Mouse (Mus musculus) myocyte (in vitro differentiated cells): ENCODE measurements around the gene Ric8a. TPM values are rescaled to one million over a fixed set of nuclear protein-coding genes. Genes with fewer than 3 reads are reported as not detected.
A peak's percentile ranks its signal among the peaks of the same experiment; 100 is the strongest.

Experiments
- H3K27me3 ChIP-seq: one replicate; pipeline ENCODE4 v1.6.1; 2011; ENCODE audit not compliant: control insufficient read depth, insufficient read depth, insufficient read length
- H3K36me3 ChIP-seq: one replicate; pipeline ENCODE4 v1.6.1; 2011; ENCODE audit not compliant: control insufficient read depth, insufficient read depth
- H3K4me2 ChIP-seq: one replicate; pipeline ENCODE4 v1.6.1; 2011; ENCODE audit warnings: low read depth, control low read depth
- H3K4me3 ChIP-seq: one replicate; pipeline ENCODE4 v1.5.1; 2011; ENCODE audit warnings: mild to moderate bottlenecking, control low read depth, moderate library complexity
- H3K79me2 ChIP-seq: one replicate; pipeline ENCODE4 v1.6.1; 2011; ENCODE audit not compliant: control insufficient read depth, insufficient read depth
- H3ac ChIP-seq: one replicate; pipeline ENCODE4 v1.6.1; 2011; ENCODE audit not compliant: control insufficient read depth, insufficient read length
- CEBPB ChIP-seq: IDR thresholded peaks from 2 replicates; pipeline ENCODE4 v1.6.1; 2011; ENCODE audit warnings: mild to moderate bottlenecking, moderate library complexity; ENCODE audit not compliant: poor library complexity, insufficient read depth, severe bottlenecking
- E2F4 ChIP-seq: IDR thresholded peaks from one replicate; pipeline ENCODE4 v1.6.1; 2011; ENCODE audit warnings: mild to moderate bottlenecking, control low read depth, moderate library complexity; ENCODE audit not compliant: insufficient read depth
- MAX ChIP-seq: IDR thresholded peaks from one replicate; pipeline ENCODE4 v1.6.1; 2011; ENCODE audit warnings: low read depth, mild to moderate bottlenecking, control low read depth
- MYOD1 ChIP-seq, 3 experiments: IDR thresholded peaks; one replicate each; pipeline ENCODE4 v1.6.1; 2011; ENCODE audit warnings: control low read depth in 2 of 3, low read depth in 2 of 3, mild to moderate bottlenecking in 2 of 3, moderate library complexity in 1 of 3; ENCODE audit not compliant: insufficient read length in 2 of 3, control insufficient read depth in 1 of 3
- MYOG ChIP-seq, 3 experiments: IDR thresholded peaks; one replicate each; pipeline ENCODE4 v1.6.1; 2011; ENCODE audit warnings: control low read depth in 2 of 3, low read depth in 2 of 3, mild to moderate bottlenecking in 2 of 3; ENCODE audit not compliant: insufficient read length in 2 of 3, control insufficient read depth in 1 of 3, insufficient read depth in 1 of 3
- POLR2A ChIP-seq: IDR thresholded peaks from one replicate; pipeline ENCODE4 v1.6.1; 2011; ENCODE audit warnings: low read depth, mild to moderate bottlenecking, control low read depth, moderate library complexity; ENCODE audit not compliant: insufficient read length
- POLR2AphosphoS2 ChIP-seq: IDR thresholded peaks from one replicate; pipeline ENCODE4 v1.6.1; 2011; ENCODE audit warnings: low read depth, control low read depth; ENCODE audit not compliant: insufficient read length
- REST ChIP-seq: IDR thresholded peaks from one replicate; pipeline ENCODE4 v1.6.1; 2011; ENCODE audit warnings: mild to moderate bottlenecking, control low read depth, moderate library complexity; ENCODE audit not compliant: insufficient read depth, insufficient read length
- SRF ChIP-seq: IDR thresholded peaks from one replicate; pipeline ENCODE4 v1.6.1; 2011; ENCODE audit warnings: low read depth; ENCODE audit not compliant: control insufficient read depth, insufficient read length
- TCF12 ChIP-seq: IDR thresholded peaks from one replicate; pipeline ENCODE4 v1.6.1; 2011; ENCODE audit warnings: mild to moderate bottlenecking, control low read depth; ENCODE audit not compliant: poor library complexity, insufficient read depth, severe bottlenecking
- TCF3 ChIP-seq: IDR thresholded peaks from one replicate; pipeline ENCODE4 v1.6.1; 2011; ENCODE audit warnings: low read depth, control low read depth; ENCODE audit not compliant: insufficient read length
- USF1 ChIP-seq: IDR thresholded peaks from one replicate; pipeline ENCODE4 v1.6.1; 2011; ENCODE audit warnings: low read depth, mild to moderate bottlenecking, control low read depth, moderate library complexity
- polyA plus RNA-seq: library from polyadenylated mRNA; unstranded; fragments of >200 nt; fragmentation: generic; extraction: Trizol; gene quantifications from one replicate; pipeline ENCODE4 v1.2.1, GENCODE M21; 2012; ENCODE audit warnings: missing spikeins

The Ric8a gene
- polyA plus RNA-seq, 1 experiment = 123 TPM

GRCm38 (mm10) chr7:140894611-140895010 lies 37.9 kb downstream of the Ric8a start:
- Histone ChIP-seq H3K27me3 (no peaks in the 10 kb centered on the region), H3K4me2 (no peak overlapping the region), H3K36me3 (peaks cover 25% of the 10 kb centered on the region), H3K4me3 (no peak overlapping the region), H3ac (no peak overlapping the region), H3K79me2 (no peaks in the 10 kb centered on the region)
- TF ChIP-seq TCF3 (no peak), MAX (no peak), POLR2AphosphoS2 (no peak), MYOG (IDR thresholded peaks at IDR 0.05; ENCODE audit: control insufficient read depth in 1 of 3, insufficient read depth in 1 of 3, insufficient read length in 2 of 3, low read depth in 2 of 3) (no peak), MYOD1 (IDR thresholded peaks at IDR 0.05; ENCODE audit: control insufficient read depth in 1 of 3, insufficient read length in 2 of 3, low read depth in 2 of 3) (no peak), CEBPB (no peak), REST (no peak), SRF (no peak), USF1 (no peak), TCF12 (no peak)

- Histone ChIP-seq H3K27me3 (no peaks in the 10 kb centered on the region), H3K4me2 (no peak overlapping the region), H3K4me3 (no peak overlapping the region), H3ac (no peak overlapping the region), H3K79me2 (no peaks in the 10 kb centered on the region), H3K36me3 (peaks cover 18% of the 10 kb centered on the region)
- TF ChIP-seq TCF3 (no peak), MYOD1 (IDR thresholded peaks at IDR 0.05; ENCODE audit: control insufficient read depth in 1 of 3, insufficient read length in 2 of 3, low read depth in 2 of 3) (no peak), POLR2AphosphoS2 (no peak), REST (no peak), POLR2A (no peak), CEBPB (no peak), SRF (no peak), MAX (no peak), TCF12 (no peak), MYOG (IDR thresholded peaks at IDR 0.05; ENCODE audit: control insufficient read depth in 1 of 3, insufficient read depth in 1 of 3, insufficient read length in 2 of 3, low read depth in 2 of 3) (no peak), E2F4 (no peak), USF1 (no peak)
Measured at GRCm38 (mm10) chr7:140897863-140898262, 41.1 kb downstream of the Ric8a start.

GRCm38 (mm10) chr7:140899121-140899520 lies 42.4 kb downstream of the Ric8a start:
- Histone ChIP-seq H3ac (no peak overlapping the region), H3K4me2 (peak overlapping the region; percentile 61)

GRCm38 (mm10) chr7:140900220-140900619 lies 43.5 kb downstream of the Ric8a start, which contains the start of gene Cox8b:
Cox8b (minus strand) TSS chr7:140900446.
- Histone ChIP-seq H3ac (no peak within 1 kb of the TSS), H3K4me2 (peak within 1 kb of the TSS; percentile 61), H3K36me3 (peaks cover 12% of the 10 kb centered on the region), H3K27me3 (no peaks in the 10 kb centered on the region), H3K4me3 (peak within 1 kb of the TSS; percentile 28), H3K79me2 (no peaks in the 10 kb centered on the region)
- TF ChIP-seq REST = no peak
- TF ChIP-seq MYOD1 (IDR thresholded peaks at IDR 0.05; ENCODE audit: control insufficient read depth in 1 of 3, insufficient read length in 2 of 3, low read depth in 2 of 3) = peak; percentile 65 to 80 (median 76)
- TF ChIP-seq POLR2AphosphoS2 = peak; percentile 61
- TF ChIP-seq E2F4 = no peak
- TF ChIP-seq USF1 = no peak
- TF ChIP-seq MYOG (IDR thresholded peaks at IDR 0.05; ENCODE audit: control insufficient read depth in 1 of 3, insufficient read depth in 1 of 3, insufficient read length in 2 of 3, low read depth in 2 of 3) = peak; percentile 62 to 94 (median 84)
- no peak for TF ChIP-seq CEBPB
- TF ChIP-seq POLR2A = peak; percentile 68
- TF ChIP-seq MAX = no peak
- TF ChIP-seq TCF12 = peak; percentile 56
- TF ChIP-seq SRF = no peak
- no peak for TF ChIP-seq TCF3

More at GRCm38 (mm10) chr7:140899121-140899520, 42.4 kb downstream of the Ric8a start:
- TF ChIP-seq MAX (no peak), USF1 (no peak), MYOG (IDR thresholded peaks at IDR 0.05; ENCODE audit: control insufficient read depth in 1 of 3, insufficient read depth in 1 of 3, insufficient read length in 2 of 3, low read depth in 2 of 3) (no peak), TCF12 (no peak), POLR2AphosphoS2 (no peak), SRF (no peak), CEBPB (no peak), E2F4 (no peak), TCF3 (no peak), MYOD1 (IDR thresholded peaks at IDR 0.05; ENCODE audit: control insufficient read depth in 1 of 3, insufficient read length in 2 of 3, low read depth in 2 of 3) (no peak), REST (no peak), POLR2A (no peak)
- Histone ChIP-seq H3K36me3 (peaks cover 18% of the 10 kb centered on the region), H3K27me3 (no peaks in the 10 kb centered on the region), H3K79me2 (no peaks in the 10 kb centered on the region), H3K4me3 (peak overlapping the region; percentile 28)
